Mouse (Mus musculus): ENCODE measurements around the gene Pex26. TPM values are rescaled to one million over a fixed set of nuclear protein-coding genes. Genes with fewer than 3 reads are reported as not detected.

The Pex26 gene
- total and polyA plus RNA-seq, 3 experiments: 6.9 to 9.9 TPM; not detected in 1

- no peak overlapping the region for H3K9ac ChIP-seq (ENCODE audit: control insufficient read depth, low read depth, low read length, poor library complexity, severe bottlenecking)
- H3K27me3 ChIP-seq (ENCODE audit: control insufficient read depth in 1 of 2, insufficient read depth in 2 of 2, low read length in 2 of 2): no peaks in the 10 kb centered on the region
- DNase-seq (ENCODE audit: low read depth, low spot score): no peak
- H3K9me3 ChIP-seq (replicated peaks; ENCODE audit: insufficient read depth, low read length): no peaks in the 10 kb centered on the region
- no peak for TF ChIP-seq SMC3 (IDR thresholded peaks at IDR 0.05; ENCODE audit: low read depth, low read length)
- TF ChIP-seq MYB (IDR thresholded peaks at IDR 0.05; ENCODE audit: low read depth, low read length): no peak
- peaks cover 2 to 10% of the 10 kb centered on the region in 2 experiments; a peak in 3 of 4 replicates for H3K4me1 ChIP-seq (ENCODE audit: control insufficient read depth in 1 of 2, insufficient read depth in 2 of 2, low read length in 2 of 2)
- no peaks in the 10 kb centered on the region for H3K79me2 ChIP-seq (ENCODE audit: control insufficient read depth, insufficient read depth, low read length, poor library complexity)
- H3K27ac ChIP-seq (ENCODE audit: control insufficient read depth, low read depth, low read length): no peak overlapping the region
- no peak overlapping the region for H3K4me3 ChIP-seq (ENCODE audit: control insufficient read depth in 1 of 2, insufficient read depth in 1 of 2, low read depth in 2 of 2, low read length in 2 of 2)
- peaks cover 0 to 8% of the 10 kb centered on the region in 2 experiments for H3K36me3 ChIP-seq (ENCODE audit: control insufficient read depth in 1 of 2, insufficient read depth in 2 of 2, low read length in 2 of 2)
Observed at GRCm38 (mm10) chr6:121194061-121194955, 10.8 kb downstream of the Pex26 start.

- Histone ChIP-seq H3K4me1 (ENCODE audit: control insufficient read depth in 1 of 2, insufficient read depth in 2 of 2, low read length in 2 of 2) (peaks cover 2 to 10% of the 10 kb centered on the region in 2 experiments; a peak in 3 of 4 replicates), H3K79me2 (ENCODE audit: control insufficient read depth, insufficient read depth, low read length, poor library complexity) (no peaks in the 10 kb centered on the region), H3K9me3 (replicated peaks; ENCODE audit: insufficient read depth, low read length) (no peaks in the 10 kb centered on the region), H3K36me3 (ENCODE audit: control insufficient read depth in 1 of 2, insufficient read depth in 2 of 2, low read length in 2 of 2) (peaks cover 0 to 8% of the 10 kb centered on the region in 2 experiments), H3K9ac (ENCODE audit: control insufficient read depth, low read depth, low read length, poor library complexity, severe bottlenecking) (no peak overlapping the region), H3K27me3 (ENCODE audit: control insufficient read depth in 1 of 2, insufficient read depth in 2 of 2, low read length in 2 of 2) (no peaks in the 10 kb centered on the region), H3K4me3 (ENCODE audit: control insufficient read depth in 1 of 2, insufficient read depth in 1 of 2, low read depth in 2 of 2, low read length in 2 of 2) (no peak overlapping the region), H3K27ac (ENCODE audit: control insufficient read depth, low read depth, low read length) (no peak overlapping the region)
- no peak for TF ChIP-seq HCFC1 (IDR thresholded peaks at IDR 0.05; ENCODE audit: low read depth, low read length)
- no peak for TF ChIP-seq MYC (IDR thresholded peaks at IDR 0.05; ENCODE audit: low read depth, low read length)
- no peak for TF ChIP-seq EP300 (IDR thresholded peaks at IDR 0.05; ENCODE audit: low read depth in 1 of 2, low read length in 2 of 2)
- TF ChIP-seq MAZ (IDR thresholded peaks at IDR 0.05; ENCODE audit: low read depth, low read length): no peak
- TF ChIP-seq POLR2A (IDR thresholded peaks at IDR 0.05; ENCODE audit: control insufficient read depth in 1 of 2, insufficient read depth in 1 of 2, low read depth in 1 of 2, low read length in 2 of 2, poor library complexity in 1 of 2): no peak
- no peak for TF ChIP-seq MYB (IDR thresholded peaks at IDR 0.05; ENCODE audit: low read depth, low read length)
- TF ChIP-seq MEF2A (IDR thresholded peaks at IDR 0.05; ENCODE audit: extremely low read depth, insufficient replicate concordance, low read depth, low read length, poor library complexity, severe bottlenecking): no peak
- TF ChIP-seq KAT2A (conservative IDR thresholded peaks at IDR 0.05; ENCODE audit: low read depth, low read length): no peak
- TF ChIP-seq ETS1 (IDR thresholded peaks at IDR 0.05; ENCODE audit: low read depth, low read length): no peak
- TF ChIP-seq NRF1 (IDR thresholded peaks at IDR 0.05; ENCODE audit: insufficient read depth, low read depth, low read length, poor library complexity, severe bottlenecking): no peak
- TF ChIP-seq UBTF (IDR thresholded peaks at IDR 0.05; ENCODE audit: borderline replicate concordance, insufficient read depth, low read depth, low read length): no peak
- TF ChIP-seq USF2 (IDR thresholded peaks at IDR 0.05; ENCODE audit: borderline replicate concordance in 1 of 2, insufficient read depth in 1 of 2, low read depth in 1 of 2, low read length in 2 of 2): no peak
- no peak for TF ChIP-seq TBP (IDR thresholded peaks at IDR 0.05; ENCODE audit: low read depth, low read length)
- TF ChIP-seq MXI1 (IDR thresholded peaks at IDR 0.05; ENCODE audit: low read depth, low read length): no peak
- TF ChIP-seq POLR2AphosphoS5 (IDR thresholded peaks at IDR 0.05; ENCODE audit: borderline replicate concordance, low read depth, low read length): no peak
- no peak for DNase-seq (ENCODE audit: low read depth, low spot score)
Observed at GRCm38 (mm10) chr6:121194956-121195731, 11.7 kb downstream of the Pex26 start.

All from MEL (cell line).